Mouse (Mus musculus) embryonic facial prominence, embryonic 10.5 days (tissue): ENCODE data around the gene Gpr146. TPM values are rescaled to one million over a fixed set of nuclear protein-coding genes. Genes with fewer than 3 reads are reported as not detected.
A peak's percentile ranks its signal among the peaks of the same experiment; 100 is the strongest.
"Not testable (repeated sequence)": the region's sequence is repeated elsewhere in the genome, so short reads cannot be mapped to it uniquely, and the experiment has no call there.

Experiments used
- DNase-seq: peaks from one replicate; pipeline ENCODE4 v3.0.0-alpha.2; 2017; ENCODE audit warnings: low spot score
- H3K27ac ChIP-seq: fragments of 300-500 bp; sonication (generic); replicated peaks from 2 replicates; pipeline ENCODE4 v1.5.1; 2016; ENCODE audit warnings: mild to moderate bottlenecking
- H3K27me3 ChIP-seq: fragments of 300-500 bp; sonication (generic); replicated peaks from 2 replicates; pipeline ENCODE4 v1.6.1; 2016; ENCODE audit warnings: low read depth, mild to moderate bottlenecking; ENCODE audit not compliant: poor library complexity, severe bottlenecking
- H3K36me3 ChIP-seq: fragments of 300-500 bp; sonication (generic); replicated peaks from 2 replicates; pipeline ENCODE4 v1.6.1; 2016; ENCODE audit warnings: mild to moderate bottlenecking, moderate library complexity
- H3K4me1 ChIP-seq: fragments of 300-500 bp; sonication (generic); 2 replicates; pipeline ENCODE4 v1.6.1; 2016
- H3K4me3 ChIP-seq: fragments of 300-500 bp; sonication (generic); 2 replicates; pipeline ENCODE4 v1.5.1; 2016; ENCODE audit warnings: mild to moderate bottlenecking, moderate library complexity
- H3K9me3 ChIP-seq: fragments of 300-500 bp; sonication (generic); 2 replicates; pipeline ENCODE4 v1.6.1; 2016; ENCODE audit warnings: mild to moderate bottlenecking
- WGBS: fragments of 180-500 bp; shearing (Covaris S2); methylation state at CpG from one replicate; pipeline ENCODE4 v1.1.7; 2016; 5-methylcytosine and 5-hydroxymethylcytosine counted together
- polyA plus RNA-seq: library from polyadenylated mRNA; unstranded; fragments of >200 nt; fragmentation: Nextera tagmentation; extraction: Ambion mirVana; gene quantifications from 2 replicates; pipeline ENCODE4 v1.2.1, GENCODE M21; 2016

Gpr146 gene
- polyA plus RNA-seq, 1 experiment from 2014 or later: 2.5 TPM

GRCm38 (mm10) chr5:139388694-139389675 lies 11.5 kb downstream of the Gpr146 start:
- no peak for DNase-seq
- Histone ChIP-seq H3K9me3 (no peaks in the 10 kb centered on the region), H3K27ac (peak overlapping the region; percentile 76), H3K4me1 (peaks cover 49% of the 10 kb centered on the region), H3K27me3 (no peaks in the 10 kb centered on the region), H3K36me3 (0 out of 2 replicates have a peak, but pooled peaks cover 4% of the 10 kb centered on the region), H3K4me3 (no peak overlapping the region)
- WGBS: 78% methylated on average over 17 of the region's 17 CpGs

GRCm38 (mm10) chr5:139389676-139390061 lies 12.2 kb downstream of the Gpr146 start:
- no peak overlapping the region for H3K4me3 ChIP-seq
- H3K27me3 ChIP-seq: no peaks in the 10 kb centered on the region
- no peaks in the 10 kb centered on the region for H3K9me3 ChIP-seq
- H3K4me1 ChIP-seq: peaks cover 50% of the 10 kb centered on the region
- DNase-seq: no peak
- peak overlapping the region; percentile 76 for H3K27ac ChIP-seq
- 0 out of 2 replicates have a peak, but pooled peaks cover 4% of the 10 kb centered on the region for H3K36me3 ChIP-seq
- 43% methylated on average over 6 of the region's 6 CpGs for WGBS

- H3K27me3 ChIP-seq, DNase-seq, H3K9me3 ChIP-seq, H3K36me3 ChIP-seq, H3K4me3 ChIP-seq: not testable (repeated sequence)
- 76% methylated on average over 5 of the region's 5 CpGs for WGBS
- H3K27ac ChIP-seq: peak overlapping the region; percentile 76
- H3K4me1 ChIP-seq: peaks cover 51% of the 10 kb centered on the region
Measured at GRCm38 (mm10) chr5:139390324-139391119, 13.0 kb downstream of the Gpr146 start.

- Histone ChIP-seq H3K4me1 (peaks cover 51% of the 10 kb centered on the region), H3K4me3 (no peak overlapping the region), H3K27me3 (no peaks in the 10 kb centered on the region), H3K36me3 (0 out of 2 replicates have a peak, but pooled peaks cover 4% of the 10 kb centered on the region), H3K9me3 (no peaks in the 10 kb centered on the region), H3K27ac (peak overlapping the region; percentile 19; the same call in 1 of the 2 replicates)
- no peak for DNase-seq
- 85% methylated on average over 11 of the region's 11 CpGs for WGBS
Measured at GRCm38 (mm10) chr5:139391309-139391990, 14.0 kb downstream of the Gpr146 start.

GRCm38 (mm10) chr5:139392219-139393196 lies 15.0 kb downstream of the Gpr146 start:
- Histone ChIP-seq H3K4me1 (peaks cover 47% of the 10 kb centered on the region), H3K27ac (no peak overlapping the region), H3K9me3 (no peaks in the 10 kb centered on the region), H3K27me3 (no peaks in the 10 kb centered on the region), H3K4me3 (no peak overlapping the region), H3K36me3 (0 out of 2 replicates have a peak, but pooled peaks cover 4% of the 10 kb centered on the region)
- WGBS: 93% methylated on average over 37 of the region's 37 CpGs
- no peak for DNase-seq

GRCm38 (mm10) chr5:139393197-139393588 lies 15.7 kb downstream of the Gpr146 start:
- Histone ChIP-seq H3K4me3 (no peak overlapping the region), H3K4me1 (peaks cover 40% of the 10 kb centered on the region), H3K27me3 (no peaks in the 10 kb centered on the region), H3K27ac (no peak overlapping the region), H3K36me3 (0 out of 2 replicates have a peak, but pooled peaks cover 4% of the 10 kb centered on the region), H3K9me3 (no peaks in the 10 kb centered on the region)
- WGBS: 94% methylated on average over 16 of the region's 16 CpGs
- DNase-seq: no peak

GRCm38 (mm10) chr5:139394399-139394798 lies 16.9 kb downstream of the Gpr146 start:
- Histone ChIP-seq H3K27ac (no peak overlapping the region; the same call in 1 of the 2 replicates), H3K36me3 (0 out of 2 replicates have a peak, but pooled peaks cover 4% of the 10 kb centered on the region), H3K27me3 (no peaks in the 10 kb centered on the region), H3K9me3 (no peaks in the 10 kb centered on the region), H3K4me3 (no peak overlapping the region), H3K4me1 (peaks cover 28% of the 10 kb centered on the region)
- 69% methylated on average over 7 of the region's 7 CpGs for WGBS
- DNase-seq: no peak

GRCm38 (mm10) chr5:139395528-139395927 lies 18.0 kb downstream of the Gpr146 start:
- no peak overlapping the region for H3K27ac ChIP-seq
- 93% methylated on average over 4 of the region's 4 CpGs for WGBS

GRCm38 (mm10) chr5:139397359-139397916 lies 19.9 kb downstream of the Gpr146 start:
- 93% methylated on average over 4 of the region's 4 CpGs for WGBS

More at GRCm38 (mm10) chr5:139395528-139395927, 18.0 kb downstream of the Gpr146 start:
- Histone ChIP-seq H3K36me3 (0 out of 2 replicates have a peak, but pooled peaks cover 4% of the 10 kb centered on the region), H3K27me3 (no peaks in the 10 kb centered on the region), H3K9me3 (no peaks in the 10 kb centered on the region), H3K4me3 (no peak overlapping the region), H3K4me1 (peaks cover 19% of the 10 kb centered on the region)
- DNase-seq: no peak

GRCm38 (mm10) chr5:139397959-139398753 lies 20.7 kb downstream of the Gpr146 start:
- no peaks in the 10 kb centered on the region for H3K9me3 ChIP-seq
- H3K27ac ChIP-seq: no peak overlapping the region
- 44% methylated on average over 5 of the region's 5 CpGs for WGBS
- H3K4me1 ChIP-seq: peaks cover 11% of the 10 kb centered on the region
- H3K4me3 ChIP-seq: no peak overlapping the region
- H3K36me3 ChIP-seq: 0 out of 2 replicates have a peak, but pooled peaks cover 3% of the 10 kb centered on the region
- no peaks in the 10 kb centered on the region for H3K27me3 ChIP-seq
- DNase-seq: peak; percentile 85

More at GRCm38 (mm10) chr5:139397359-139397916, 19.9 kb downstream of the Gpr146 start:
- H3K36me3 ChIP-seq: 0 out of 2 replicates have a peak, but pooled peaks cover 4% of the 10 kb centered on the region
- H3K4me3 ChIP-seq: no peak overlapping the region
- H3K4me1 ChIP-seq: peaks cover 11% of the 10 kb centered on the region
- no peak overlapping the region for H3K27ac ChIP-seq
- H3K9me3 ChIP-seq: no peaks in the 10 kb centered on the region
- DNase-seq: no peak
- H3K27me3 ChIP-seq: no peaks in the 10 kb centered on the region
